Mouse (Mus musculus): ENCODE data around the gene Olfr275. TPM values are rescaled to one million over a fixed set of nuclear protein-coding genes. Genes with fewer than 3 reads are reported as not detected.

The Olfr275 gene
- polyA plus RNA-seq, 1 experiment from 2014 or later, result not detected

DNA sequence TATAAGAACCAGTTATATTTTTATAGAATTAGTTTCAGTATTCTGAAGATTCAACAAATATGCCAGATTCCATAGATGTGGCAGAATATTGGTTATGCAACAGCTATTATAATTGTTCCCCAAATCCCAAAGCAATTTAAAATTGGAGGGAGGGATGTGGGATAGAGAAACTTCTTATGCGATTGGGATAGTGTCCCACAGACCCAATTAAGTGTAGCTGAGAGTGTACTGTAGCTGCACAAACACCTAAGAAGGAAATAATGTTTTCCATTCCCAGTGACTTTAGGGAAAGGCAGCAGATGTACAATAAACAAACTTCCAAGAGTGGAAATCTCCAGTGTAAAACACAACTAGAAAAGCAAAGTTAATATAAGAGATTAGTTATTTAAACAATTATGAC is 44.7 kb downstream of the Olfr275 start, which contains the start of gene Olfr273:
Gene Olfr273 (minus strand): TSS at position 101 of the 400 bp plus-strand sequence.
- H3K4me2 ChIP-seq (ENCODE audit: low read depth, severe bottlenecking), result no peak within 1 kb of the TSS
- no peaks in the 10 kb centered on the region for H3K4me1 ChIP-seq (ENCODE audit: control insufficient read depth, insufficient read depth, low read length)
- no peaks in the 10 kb centered on the region for H3K27me3 ChIP-seq (ENCODE audit: control insufficient read depth, insufficient read depth, low read length)
- no peak within 1 kb of the TSS for H3K4me3 ChIP-seq (ENCODE audit: low read depth, low read length)
- 85% methylated on average over 1 of the region's 1 CpGs for WGBS
- DNase-seq (ENCODE audit: low spot score) (no peak), ATAC-seq (ENCODE audit: insufficient number of reproducible peaks, low FRiP score, low TSS enrichment, low read depth) (no peak)
- H3K36me3 ChIP-seq (ENCODE audit: control insufficient read depth, insufficient read depth, low read length), result no peaks in the 10 kb centered on the region
- no peak within 1 kb of the TSS for H3K9ac ChIP-seq (ENCODE audit: low read length)
- no peaks in the 10 kb centered on the region for H3K9me3 ChIP-seq (ENCODE audit: control insufficient read depth, low read length)
- H3K27ac ChIP-seq (replicated peaks; ENCODE audit: low read depth, low read length), result no peak within 1 kb of the TSS

DNA sequence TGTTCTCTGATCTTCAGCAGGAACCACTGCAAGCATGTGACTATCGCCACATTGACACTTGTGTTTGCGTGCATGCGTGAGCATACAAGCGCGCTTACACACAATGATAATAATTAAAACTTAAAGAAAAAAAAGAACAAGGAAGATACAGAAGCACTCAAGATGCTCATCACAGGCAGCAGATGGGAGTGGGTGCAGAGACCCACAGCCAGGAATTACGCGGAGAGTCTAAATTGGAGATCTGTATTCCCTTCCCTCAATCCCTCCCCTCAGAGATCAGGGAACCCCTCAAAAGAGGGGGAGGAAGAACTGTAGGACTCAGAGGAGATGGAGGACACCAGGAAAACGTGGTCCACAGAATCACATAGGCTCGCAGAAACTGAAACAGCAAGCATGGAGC is 49.8 kb downstream of the Olfr275 start:
- no peak overlapping the region for H3K27ac ChIP-seq (replicated peaks; ENCODE audit: low read depth, low read length)
- 93% methylated on average over 9 of the region's 9 CpGs for WGBS
- no peak for ATAC-seq (ENCODE audit: insufficient number of reproducible peaks, low FRiP score, low TSS enrichment, low read depth)
- H3K36me3 ChIP-seq (ENCODE audit: control insufficient read depth, insufficient read depth, low read length), result no peaks in the 10 kb centered on the region
- H3K4me3 ChIP-seq (ENCODE audit: low read depth, low read length), result no peak overlapping the region
- H3K9me3 ChIP-seq (ENCODE audit: control insufficient read depth, low read length), result no peaks in the 10 kb centered on the region
- no peak overlapping the region for H3K9ac ChIP-seq (ENCODE audit: low read length)
- H3K4me1 ChIP-seq (ENCODE audit: control insufficient read depth, insufficient read depth, low read length), result no peaks in the 10 kb centered on the region
- H3K27me3 ChIP-seq (ENCODE audit: control insufficient read depth, insufficient read depth, low read length), result no peaks in the 10 kb centered on the region
- DNase-seq (ENCODE audit: low spot score), result no peak
- no peak overlapping the region for H3K4me2 ChIP-seq (ENCODE audit: low read depth, severe bottlenecking)

Other genes starting within 250 kb of the Olfr275 start
- gene Toporsl, start 218.3 kb upstream of the Olfr275 start, polyA plus RNA-seq (2014; fragmentation: Nextera tagmentation; extraction: Ambion mirVana), result not detected in 2 replicates
- not detected in 2 replicates for gene Olfr273, start 44.6 kb downstream of the Olfr275 start, polyA plus RNA-seq (2014; fragmentation: Nextera tagmentation; extraction: Ambion mirVana)
- gene Olfr272, start 104.6 kb downstream of the Olfr275 start, polyA plus RNA-seq (2014; fragmentation: Nextera tagmentation; extraction: Ambion mirVana), result not detected in 2 replicates
- not detected in 2 replicates for gene Olfr270, start 149.9 kb downstream of the Olfr275 start, polyA plus RNA-seq (2014; fragmentation: Nextera tagmentation; extraction: Ambion mirVana)
- not detected in 2 replicates for gene Nipsnap3a, start 174.7 kb downstream of the Olfr275 start, polyA plus RNA-seq (2014; fragmentation: Nextera tagmentation; extraction: Ambion mirVana)
- gene Nipsnap3b, start 197.3 kb downstream of the Olfr275 start, polyA plus RNA-seq (2014; fragmentation: Nextera tagmentation; extraction: Ambion mirVana), result 55.4 and 58.6 TPM in 2 replicates